Mouse (Mus musculus) forebrain, embryonic 11.5 days (tissue): ENCODE data around the gene Hpcal1. TPM values are rescaled to one million over a fixed set of nuclear protein-coding genes. Genes with fewer than 3 reads are reported as not detected.

Source experiments
- ATAC-seq: fragments of 200-750 bp; cut with Nextera tagmentation; replicated peaks from 2 replicates; pipeline ENCODE4 v1.8.0; 2017; ENCODE audit warnings: moderate TSS enrichment; ENCODE audit not compliant: low FRiP score
- DNase-seq: peaks from one replicate; pipeline ENCODE4 v3.0.0-alpha.2; 2017; ENCODE audit warnings: low spot score
- H3K27ac ChIP-seq: fragments of 300-500 bp; sonication (generic); 2 replicates; pipeline ENCODE4 v1.5.1; 2014; ENCODE audit warnings: low read depth, low read length
- H3K27me3 ChIP-seq: fragments of 300-500 bp; sonication (generic); 2 replicates; pipeline ENCODE4 v1.6.1; 2014; ENCODE audit warnings: mild to moderate bottlenecking, low read length, mixed read lengths; ENCODE audit not compliant: control insufficient read depth, insufficient read depth
- H3K36me3 ChIP-seq: fragments of 300-500 bp; sonication (generic); 2 replicates; pipeline ENCODE4 v1.6.1; 2014; ENCODE audit warnings: mild to moderate bottlenecking, low read length, moderate library complexity, mixed read lengths; ENCODE audit not compliant: control insufficient read depth, insufficient read depth
- H3K4me1 ChIP-seq: fragments of 300-500 bp; sonication (generic); replicated peaks from 2 replicates; pipeline ENCODE4 v1.6.1; 2014; ENCODE audit warnings: low read length, mixed read lengths; ENCODE audit not compliant: control insufficient read depth, insufficient read depth
- H3K4me2 ChIP-seq: fragments of 300-500 bp; sonication (generic); 2 replicates; pipeline ENCODE4 v1.6.1; 2014; ENCODE audit warnings: low read depth, mild to moderate bottlenecking, low read length, moderate library complexity, mixed read lengths; ENCODE audit not compliant: severe bottlenecking
- H3K4me3 ChIP-seq: fragments of 300-500 bp; sonication (generic); 2 replicates; pipeline ENCODE4 v1.5.1; 2014; ENCODE audit warnings: low read depth, low read length
- H3K9ac ChIP-seq: fragments of 300-500 bp; sonication (generic); 2 replicates; pipeline ENCODE4 v1.6.1; 2014; ENCODE audit warnings: low read length
- H3K9me3 ChIP-seq: fragments of 300-500 bp; sonication (generic); 2 replicates; pipeline ENCODE4 v1.6.1; 2016; ENCODE audit warnings: low read length, mixed read lengths; ENCODE audit not compliant: control insufficient read depth
- WGBS: fragments of 180-500 bp; shearing (Covaris S2); extraction: QIAGEN DNeasy Blood & Tissue Kit; methylation state at CpG from one replicate; pipeline ENCODE4 v1.1.7; 2014; 5-methylcytosine and 5-hydroxymethylcytosine counted together
- polyA plus RNA-seq: library from polyadenylated mRNA; unstranded; fragments of >200 nt; fragmentation: Nextera tagmentation; extraction: Ambion mirVana; gene quantifications from 2 replicates; pipeline ENCODE4 v1.2.1, GENCODE M21; 2014

The Hpcal1 gene
- polyA plus RNA-seq, 1 experiment from 2014 or later: 41.9 TPM

DNA sequence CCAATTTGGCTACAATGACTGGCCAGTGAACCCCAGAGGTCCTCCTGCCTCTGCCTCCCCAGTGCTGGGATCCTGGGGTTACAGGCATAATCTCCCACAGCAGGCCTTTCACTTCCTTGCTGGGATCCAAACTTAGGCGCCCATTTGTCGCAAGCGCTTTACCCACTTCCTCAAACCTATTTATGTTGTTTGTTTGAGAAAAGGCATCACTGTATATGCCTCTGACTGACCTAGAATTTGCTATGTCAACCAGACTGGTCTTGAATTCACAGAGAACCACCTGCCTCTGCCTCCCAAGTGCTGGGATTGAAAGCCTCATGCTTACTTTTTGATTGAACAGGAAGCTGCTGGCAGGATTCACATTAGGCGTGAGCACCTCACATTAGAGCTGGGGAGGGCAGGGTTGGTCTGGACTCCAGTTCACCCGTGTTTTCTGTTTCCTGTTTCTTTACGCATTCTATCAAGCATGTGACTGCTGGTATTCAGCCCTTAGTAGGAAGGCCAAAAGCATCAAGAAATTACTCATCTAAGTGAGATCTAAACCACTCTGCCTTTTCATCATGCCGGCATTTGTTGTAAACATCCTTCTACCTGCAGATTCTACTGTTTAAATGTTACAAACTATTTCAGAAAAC is 33.0 kb upstream of the Hpcal1 start:
- no peak overlapping the region for H3K27ac ChIP-seq
- H3K9me3 ChIP-seq: peaks cover 4% of the 10 kb centered on the region; the same call in 1 of the 2 replicates
- H3K4me2 ChIP-seq: no peak overlapping the region
- no peak overlapping the region for H3K4me3 ChIP-seq
- H3K36me3 ChIP-seq: no peaks in the 10 kb centered on the region
- DNase-seq (no peak), ATAC-seq (no peak)
- H3K4me1 ChIP-seq: no peaks in the 10 kb centered on the region
- H3K9ac ChIP-seq: no peak overlapping the region
- no peaks in the 10 kb centered on the region for H3K27me3 ChIP-seq
- whole genome bisulfite sequencing: 90% methylated on average over 7 of the region's 7 CpGs

DNA sequence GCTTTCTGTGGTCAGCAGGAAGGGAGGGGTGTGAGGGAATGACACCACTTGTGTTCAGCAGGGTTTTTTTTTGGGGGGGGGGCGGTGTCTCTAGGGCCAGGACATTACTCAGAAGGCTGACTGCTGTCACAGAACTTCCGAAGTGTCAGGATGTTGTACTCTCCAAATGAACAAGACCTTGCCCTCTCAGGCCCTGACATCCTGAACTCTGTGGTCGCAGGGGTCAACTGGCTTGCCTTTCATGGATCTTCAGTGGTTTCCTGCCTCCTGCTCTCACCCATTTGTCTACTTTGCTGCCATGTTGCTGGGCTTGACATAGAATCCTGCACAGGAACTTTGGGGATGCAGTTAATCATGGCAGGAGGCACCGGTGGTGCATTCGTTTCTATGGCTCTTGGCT is 32.1 kb upstream of the Hpcal1 start:
- ATAC-seq: no peak
- Histone ChIP-seq H3K9me3 (peaks cover 4% of the 10 kb centered on the region; the same call in 1 of the 2 replicates), H3K4me1 (no peaks in the 10 kb centered on the region), H3K27ac (no peak overlapping the region), H3K36me3 (no peaks in the 10 kb centered on the region), H3K4me2 (no peak overlapping the region), H3K4me3 (no peak overlapping the region), H3K27me3 (no peaks in the 10 kb centered on the region), H3K9ac (no peak overlapping the region)
- DNase-seq: no peak
- 82% methylated on average over 5 of the region's 5 CpGs for WGBS

DNA sequence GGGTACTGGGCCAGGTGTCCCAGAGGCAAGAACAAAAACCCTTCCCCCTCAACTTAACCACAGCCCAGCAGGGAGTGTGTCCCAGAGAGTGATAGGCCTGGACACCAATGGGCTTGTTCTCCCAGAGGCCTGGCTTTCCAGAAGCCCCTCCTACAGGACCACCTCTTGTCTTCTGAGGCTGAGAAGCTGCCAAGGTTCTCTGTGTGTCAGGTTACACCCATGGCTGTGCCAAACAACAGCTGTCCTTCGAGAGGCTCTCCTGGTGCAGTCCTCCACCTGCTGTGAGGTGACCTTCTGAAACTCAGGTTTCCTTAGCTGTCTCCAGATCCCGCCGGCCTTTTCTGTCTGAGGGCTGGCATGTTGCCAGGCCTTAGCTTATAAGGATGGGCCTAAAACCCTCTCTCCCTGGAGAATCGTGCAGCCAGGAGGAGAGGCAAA is 29.2 kb upstream of the Hpcal1 start:
- peak overlapping the region; percentile 12; the same call in 1 of the 2 replicates for H3K27ac ChIP-seq
- H3K27me3 ChIP-seq: no peaks in the 10 kb centered on the region
- WGBS: 5% methylated on average over 4 of the region's 4 CpGs
- H3K4me1 ChIP-seq: no peaks in the 10 kb centered on the region
- peak; percentile 59 for DNase-seq
- no peak overlapping the region for H3K9ac ChIP-seq
- H3K36me3 ChIP-seq: no peaks in the 10 kb centered on the region
- no peak overlapping the region for H3K4me3 ChIP-seq
- ATAC-seq: peak; percentile 49
- H3K9me3 ChIP-seq: peaks cover 3% of the 10 kb centered on the region; the same call in 1 of the 2 replicates
- H3K4me2 ChIP-seq: no peak overlapping the region

DNA sequence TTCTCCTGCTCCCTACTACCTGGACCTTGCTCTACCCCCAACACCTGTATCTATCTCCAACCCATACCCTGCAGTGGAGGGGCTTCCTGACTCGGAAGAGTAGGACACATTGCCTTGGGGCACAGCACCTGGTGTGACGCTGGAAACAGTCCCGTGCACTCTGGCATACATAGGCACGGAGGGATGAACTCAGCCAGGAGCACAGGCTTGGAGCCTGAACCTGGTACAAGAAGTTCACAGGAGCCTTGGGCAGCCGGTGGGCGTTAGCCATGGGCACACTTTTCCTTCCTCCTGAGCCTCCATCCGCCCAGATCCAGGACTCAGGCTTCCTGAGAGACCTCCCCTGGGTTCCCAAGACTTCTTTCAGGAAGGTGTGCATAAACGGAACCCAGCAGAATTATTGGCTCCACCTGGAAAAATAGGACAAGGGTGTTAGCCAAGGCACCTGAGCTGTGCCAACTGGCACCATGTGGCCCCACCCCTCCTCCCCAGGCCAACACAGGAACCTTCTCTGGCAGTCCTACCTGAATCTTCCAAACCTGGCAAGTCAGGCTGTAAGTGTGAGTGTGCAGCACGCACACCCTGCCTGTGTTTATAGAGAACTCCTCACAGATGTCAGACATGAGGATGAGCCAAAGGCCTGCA is 26.5 kb upstream of the Hpcal1 start:
- Histone ChIP-seq H3K9me3 (no peaks in the 10 kb centered on the region), H3K27ac (no peak overlapping the region), H3K4me2 (no peak overlapping the region), H3K4me1 (no peaks in the 10 kb centered on the region), H3K4me3 (no peak overlapping the region), H3K27me3 (no peaks in the 10 kb centered on the region), H3K9ac (no peak overlapping the region), H3K36me3 (no peaks in the 10 kb centered on the region)
- WGBS: 92% methylated on average over 9 of the region's 9 CpGs
- ATAC-seq: no peak
- DNase-seq: no peak

DNA sequence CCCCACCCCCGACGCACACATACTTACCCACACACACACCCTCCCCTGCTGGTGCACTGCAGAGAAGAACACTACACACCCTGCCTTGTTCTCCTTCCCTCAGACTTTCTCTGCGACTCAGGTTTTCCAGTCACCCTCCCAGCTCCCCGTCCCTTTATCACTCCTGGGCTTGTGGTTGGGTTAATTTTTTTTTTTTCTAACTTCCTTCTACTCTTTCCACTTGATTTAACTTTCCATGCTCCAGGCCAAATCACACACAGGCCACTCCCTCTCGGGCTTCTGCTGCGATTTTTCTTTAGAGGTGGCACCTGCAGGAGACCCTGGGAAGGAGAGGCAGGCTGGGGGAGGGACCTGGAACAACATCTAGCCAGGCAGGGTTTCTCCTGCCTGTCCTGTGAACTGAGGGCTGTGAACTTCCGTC is 24.7 kb upstream of the Hpcal1 start:
- Histone ChIP-seq H3K9me3 (no peaks in the 10 kb centered on the region), H3K27ac (no peak overlapping the region), H3K4me3 (no peak overlapping the region), H3K4me2 (no peak overlapping the region), H3K4me1 (no peaks in the 10 kb centered on the region), H3K27me3 (no peaks in the 10 kb centered on the region), H3K36me3 (no peaks in the 10 kb centered on the region), H3K9ac (no peak overlapping the region)
- ATAC-seq: no peak
- WGBS: 45% methylated on average over 7 of the region's 7 CpGs
- no peak for DNase-seq

DNA sequence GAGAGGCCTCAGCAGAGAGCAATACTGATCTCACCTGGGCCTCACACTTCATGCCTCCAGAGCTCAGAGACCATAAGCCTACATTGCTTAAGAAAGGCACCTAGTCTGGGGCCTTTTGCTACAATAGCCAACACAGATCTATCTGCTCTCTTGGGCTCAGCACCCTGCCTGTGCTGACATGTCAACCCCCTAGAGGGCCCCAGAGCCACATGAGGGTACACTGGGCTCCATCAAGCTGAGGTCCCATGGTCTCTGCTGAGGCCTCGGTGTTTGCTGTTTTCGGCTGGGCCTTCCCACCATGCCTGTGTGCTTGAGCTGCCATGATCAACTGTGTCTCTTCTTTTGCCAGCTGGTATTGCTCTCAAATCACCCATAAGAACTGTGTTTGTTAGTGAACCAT is 24.0 kb upstream of the Hpcal1 start:
- Histone ChIP-seq H3K27me3 (no peaks in the 10 kb centered on the region), H3K4me3 (no peak overlapping the region), H3K27ac (no peak overlapping the region), H3K9me3 (no peaks in the 10 kb centered on the region), H3K4me1 (no peaks in the 10 kb centered on the region), H3K36me3 (no peaks in the 10 kb centered on the region), H3K9ac (no peak overlapping the region), H3K4me2 (no peak overlapping the region)
- ATAC-seq: no peak
- WGBS: 91% methylated on average over 2 of the region's 2 CpGs
- DNase-seq: no peak

DNA sequence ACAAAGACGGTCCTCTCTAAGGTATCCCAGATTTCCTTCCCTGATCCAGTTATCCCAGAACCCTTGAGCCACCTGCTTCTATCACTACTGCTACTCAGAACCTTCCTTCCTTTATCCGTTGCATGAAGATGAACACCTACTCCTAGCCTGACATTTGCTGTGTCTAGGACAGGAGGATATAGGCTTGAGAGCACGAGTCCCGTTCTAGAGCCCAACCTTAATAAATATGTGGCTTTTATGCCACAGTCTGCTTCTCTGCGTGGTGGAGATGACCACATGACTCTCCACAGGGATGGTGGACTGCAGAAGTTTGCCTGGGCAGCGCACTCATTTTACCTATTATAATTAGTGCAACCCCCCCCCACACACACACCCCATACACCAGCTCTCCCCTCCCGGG is 16.9 kb upstream of the Hpcal1 start:
- H3K27ac ChIP-seq: no peak overlapping the region
- H3K36me3 ChIP-seq: no peaks in the 10 kb centered on the region
- no peak overlapping the region for H3K4me2 ChIP-seq
- no peak overlapping the region for H3K9ac ChIP-seq
- ATAC-seq (no peak), DNase-seq (no peak)
- H3K27me3 ChIP-seq: no peaks in the 10 kb centered on the region
- 75% methylated on average over 7 of the region's 7 CpGs for WGBS
- no peaks in the 10 kb centered on the region; the same call in 1 of the 2 replicates for H3K4me1 ChIP-seq
- H3K4me3 ChIP-seq: no peak overlapping the region
- no peaks in the 10 kb centered on the region for H3K9me3 ChIP-seq

DNA sequence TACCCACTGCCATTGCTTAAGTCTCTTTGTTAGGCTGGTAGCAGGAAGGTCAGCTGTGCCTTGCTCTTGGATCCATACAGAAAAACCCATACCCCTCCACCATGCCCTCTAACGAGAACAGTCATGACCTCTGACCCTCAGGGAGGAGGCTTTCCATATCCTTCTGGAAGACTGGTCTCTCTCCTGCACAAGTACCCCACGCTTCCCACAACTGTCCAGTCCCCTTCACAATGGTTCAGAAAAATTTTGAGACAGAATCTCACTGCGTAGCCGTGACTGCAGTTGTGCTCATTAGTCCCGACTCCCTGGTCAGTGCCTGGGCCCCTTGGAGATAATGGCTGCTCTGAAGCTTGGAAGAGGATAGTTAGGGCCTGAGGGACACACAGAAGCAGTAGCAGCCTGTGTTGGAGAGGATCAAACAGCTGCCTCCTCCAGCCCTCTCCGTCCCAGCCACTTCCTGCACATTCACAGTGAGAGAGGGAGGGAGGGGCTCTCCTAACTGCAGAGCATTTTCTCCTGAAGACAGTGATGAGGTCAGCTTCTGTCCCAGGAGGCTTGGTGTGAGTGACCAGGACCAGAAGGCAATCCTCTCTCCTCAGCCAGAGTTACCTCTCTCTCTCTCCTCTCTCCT is 16.4 kb upstream of the Hpcal1 start:
- WGBS: 55% methylated on average over 6 of the region's 6 CpGs
- Histone ChIP-seq H3K36me3 (no peaks in the 10 kb centered on the region), H3K9me3 (no peaks in the 10 kb centered on the region), H3K4me3 (no peak overlapping the region), H3K27me3 (no peaks in the 10 kb centered on the region), H3K4me2 (no peak overlapping the region), H3K27ac (no peak overlapping the region), H3K9ac (no peak overlapping the region), H3K4me1 (no peaks in the 10 kb centered on the region; the same call in 1 of the 2 replicates)
- DNase-seq: no peak
- ATAC-seq: no peak
